Mouse (Mus musculus) stomach, embryonic 15.5 days (tissue): ENCODE data around the gene Prkcsh. TPM values are rescaled to one million over a fixed set of nuclear protein-coding genes. Genes with fewer than 3 reads are reported as not detected.

Experiments
- ATAC-seq: fragments of 200-750 bp; cut with Nextera tagmentation; 2 replicates; pipeline ENCODE4 v1.8.0; 2017; ENCODE audit warnings: low read depth, moderate number of reproducible peaks, moderate TSS enrichment; ENCODE audit not compliant: insufficient read depth, low FRiP score
- H3K27ac ChIP-seq: fragments of 300-500 bp; sonication (generic); 2 replicates; pipeline ENCODE4 v1.5.1; 2015; ENCODE audit warnings: mild to moderate bottlenecking, inconsistent platforms
- H3K27me3 ChIP-seq: fragments of 300-500 bp; sonication (generic); replicated peaks from 2 replicates; pipeline ENCODE4 v1.6.1; 2015; ENCODE audit warnings: inconsistent platforms
- H3K36me3 ChIP-seq: fragments of 300-500 bp; sonication (generic); 2 replicates; pipeline ENCODE4 v1.6.1; 2015; ENCODE audit warnings: inconsistent platforms
- H3K4me1 ChIP-seq: fragments of 300-500 bp; sonication (generic); 2 replicates; pipeline ENCODE4 v1.6.1; 2015; ENCODE audit warnings: inconsistent platforms
- H3K4me2 ChIP-seq: fragments of 300-500 bp; sonication (generic); 2 replicates; pipeline ENCODE4 v1.6.1; 2015; ENCODE audit warnings: mild to moderate bottlenecking, inconsistent platforms
- H3K4me3 ChIP-seq: fragments of 300-500 bp; sonication (generic); replicated peaks from 2 replicates; pipeline ENCODE4 v1.5.1; 2015; ENCODE audit warnings: inconsistent platforms
- H3K9ac ChIP-seq: fragments of 300-500 bp; sonication (generic); 2 replicates; pipeline ENCODE4 v1.6.1; 2015; ENCODE audit warnings: inconsistent platforms
- H3K9me3 ChIP-seq: fragments of 300-500 bp; sonication (generic); 2 replicates; pipeline ENCODE4 v1.6.1; 2016; ENCODE audit warnings: inconsistent platforms
- WGBS: fragments of 180-500 bp; shearing (Covaris S2); methylation state at CpG from one replicate; pipeline ENCODE4 v1.1.7; 2015; 5-methylcytosine and 5-hydroxymethylcytosine counted together
- polyA plus RNA-seq: library from polyadenylated mRNA; unstranded; fragments of >200 nt; fragmentation: Nextera tagmentation; extraction: Ambion mirVana; gene quantifications from 2 replicates; pipeline ENCODE4 v1.2.1, GENCODE M21; 2015

The Prkcsh gene
- polyA plus RNA-seq, 1 experiment from 2014 or later = 105 TPM

GRCm38 (mm10) chr9:22054411-22055076, 51.9 kb downstream of the Prkcsh start:
- Histone ChIP-seq H3K4me3 (no peak overlapping the region), H3K9ac (no peak overlapping the region), H3K27me3 (peaks cover 46% of the 10 kb centered on the region), H3K27ac (no peak overlapping the region), H3K9me3 (no peaks in the 10 kb centered on the region), H3K4me1 (peaks cover 23% of the 10 kb centered on the region), H3K4me2 (peak overlapping the region; percentile 39), H3K36me3 (peaks cover 15% of the 10 kb centered on the region)
- no peak for ATAC-seq
- WGBS = 3% methylated on average over 32 of the region's 32 CpGs

GRCm38 (mm10) chr9:22055713-22056112, 53.1 kb downstream of the Prkcsh start:
- Histone ChIP-seq H3K27ac (no peak overlapping the region), H3K4me2 (no peak overlapping the region), H3K36me3 (peaks cover 19% of the 10 kb centered on the region), H3K27me3 (peaks cover 35% of the 10 kb centered on the region), H3K4me3 (no peak overlapping the region), H3K9me3 (no peaks in the 10 kb centered on the region), H3K4me1 (peaks cover 17% of the 10 kb centered on the region), H3K9ac (no peak overlapping the region)
- no peak for ATAC-seq
- WGBS = 27% methylated on average over 29 of the region's 29 CpGs

- Histone ChIP-seq H3K4me3 (no peak overlapping the region), H3K27ac (no peak overlapping the region), H3K9ac (no peak overlapping the region), H3K9me3 (no peaks in the 10 kb centered on the region), H3K4me2 (no peak overlapping the region), H3K36me3 (peaks cover 25% of the 10 kb centered on the region), H3K4me1 (peaks cover 10% of the 10 kb centered on the region), H3K27me3 (peaks cover 28% of the 10 kb centered on the region)
- ATAC-seq = no peak; the same call in 1 of the 2 replicates
- 65% methylated on average over 9 of the region's 9 CpGs for WGBS
Observed at GRCm38 (mm10) chr9:22056303-22056910, 53.8 kb downstream of the Prkcsh start.

GRCm38 (mm10) chr9:22057031-22057517, 54.5 kb downstream of the Prkcsh start:
- H3K36me3 ChIP-seq = peaks cover 30% of the 10 kb centered on the region
- 89% methylated on average over 9 of the region's 9 CpGs for WGBS
- ATAC-seq = no peak
- H3K9ac ChIP-seq = no peak overlapping the region
- H3K4me3 ChIP-seq = no peak overlapping the region
- H3K9me3 ChIP-seq = no peaks in the 10 kb centered on the region
- peaks cover 4% of the 10 kb centered on the region for H3K4me1 ChIP-seq
- no peak overlapping the region for H3K4me2 ChIP-seq
- peaks cover 21% of the 10 kb centered on the region for H3K27me3 ChIP-seq
- no peak overlapping the region for H3K27ac ChIP-seq

DNA sequence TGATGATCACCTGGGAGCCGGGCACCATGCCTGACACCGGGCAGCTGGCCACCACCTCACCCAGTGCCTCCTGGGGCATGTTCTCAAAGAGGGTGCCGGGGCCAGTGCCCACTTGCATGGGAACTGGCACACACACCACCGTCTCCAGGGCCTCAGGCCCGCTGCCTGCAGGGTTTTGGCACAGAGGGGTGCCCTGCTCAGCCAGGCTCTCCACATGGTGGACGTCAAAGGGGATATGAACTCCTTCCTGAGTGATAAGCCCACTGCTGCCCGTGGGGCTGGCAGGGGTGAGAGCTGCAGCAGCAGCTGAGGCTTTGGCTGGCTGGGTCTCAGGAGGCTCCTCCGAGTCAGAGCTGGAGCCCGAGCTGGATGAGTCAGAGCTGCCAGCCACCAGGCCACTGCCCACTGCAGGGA, 55.4 kb downstream of the Prkcsh start:
- no peak overlapping the region for H3K4me2 ChIP-seq
- no peak overlapping the region for H3K4me3 ChIP-seq
- H3K36me3 ChIP-seq = peaks cover 34% of the 10 kb centered on the region
- no peak overlapping the region for H3K9ac ChIP-seq
- H3K4me1 ChIP-seq = peaks cover 4% of the 10 kb centered on the region
- H3K27me3 ChIP-seq = peaks cover 12% of the 10 kb centered on the region
- 87% methylated on average over 9 of the region's 9 CpGs for WGBS
- no peaks in the 10 kb centered on the region for H3K9me3 ChIP-seq
- ATAC-seq = no peak
- no peak overlapping the region for H3K27ac ChIP-seq

DNA sequence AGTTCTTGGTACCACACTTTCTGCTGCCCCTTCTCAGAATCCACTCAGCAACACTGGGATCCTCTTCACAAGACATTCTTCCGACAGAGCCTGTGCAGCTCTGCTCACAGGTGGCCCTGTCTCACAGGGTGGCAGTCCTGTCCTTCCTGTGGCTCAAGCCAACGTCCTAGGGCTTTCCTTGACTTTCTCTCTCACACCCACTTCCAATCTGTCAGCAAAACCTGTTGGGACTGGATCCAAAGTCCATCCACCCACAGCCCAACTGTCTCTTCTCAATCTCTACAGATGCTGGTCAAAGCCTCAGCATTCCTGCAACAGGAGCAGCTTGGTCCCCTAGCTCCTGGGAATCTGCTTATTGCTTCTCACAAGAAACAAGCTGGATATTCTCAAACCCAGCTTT, 58.7 kb downstream of the Prkcsh start:
- Histone ChIP-seq H3K4me3 (no peak overlapping the region), H3K36me3 (peaks cover 55% of the 10 kb centered on the region), H3K4me1 (no peaks in the 10 kb centered on the region), H3K27me3 (no peaks in the 10 kb centered on the region), H3K4me2 (no peak overlapping the region), H3K9ac (no peak overlapping the region), H3K27ac (no peak overlapping the region), H3K9me3 (no peaks in the 10 kb centered on the region)
- WGBS = 85% methylated on average over 2 of the region's 2 CpGs
- no peak for ATAC-seq

Other genes starting within 250 kb of the Prkcsh start
- gene Spc24, start 242.5 kb upstream of the Prkcsh start, polyA plus RNA-seq = 110 and 119 TPM in 2 replicates
- gene Kank2, start 204.1 kb upstream of the Prkcsh start, polyA plus RNA-seq = 21.1 and 22.7 TPM in 2 replicates
- 5.9 and 8.1 TPM in 2 replicates for gene Angptl8, start 167.3 kb upstream of the Prkcsh start, polyA plus RNA-seq
- gene Dock6, start 150.2 kb upstream of the Prkcsh start, polyA plus RNA-seq = 41.8 and 44.7 TPM in 2 replicates
- gene Rab3d, start 84.6 kb upstream of the Prkcsh start, polyA plus RNA-seq = 72.0 and 75.8 TPM in 2 replicates
- 4.4 and 5.2 TPM in 2 replicates for gene Ccdc159, start 75.3 kb upstream of the Prkcsh start, polyA plus RNA-seq
- gene Tmem205, start 75.2 kb upstream of the Prkcsh start, polyA plus RNA-seq = 70.7 and 74.5 TPM in 2 replicates
- 7.9 and 8.1 TPM in 2 replicates for gene Plppr2, start 65.8 kb upstream of the Prkcsh start, polyA plus RNA-seq
- 6.2 and 6.6 TPM in 2 replicates for gene Swsap1, start 47.1 kb upstream of the Prkcsh start, polyA plus RNA-seq
- gene Epor, start 39.3 kb upstream of the Prkcsh start, polyA plus RNA-seq = 8.5 and 14.7 TPM in 2 replicates
- gene Rgl3, start 13.4 kb upstream of the Prkcsh start, polyA plus RNA-seq = 5.0 TPM in 2 replicates
- 0.32 and 0.45 TPM in 2 replicates for gene Ccdc151, start 172 bp upstream of the Prkcsh start, polyA plus RNA-seq
- 2.8 TPM in 2 replicates for gene Elavl3, start 49.2 kb downstream of the Prkcsh start, polyA plus RNA-seq
- gene Gm49318, start 68.5 kb downstream of the Prkcsh start, polyA plus RNA-seq = not detected in 2 replicates
- gene Zfp653, start 68.6 kb downstream of the Prkcsh start, polyA plus RNA-seq = 12.6 and 14.1 TPM in 2 replicates
- 40.4 and 42.8 TPM in 2 replicates for gene Ecsit, start 82.6 kb downstream of the Prkcsh start, polyA plus RNA-seq
- 403 and 444 TPM in 2 replicates for gene Cnn1, start 96.4 kb downstream of the Prkcsh start, polyA plus RNA-seq
- gene Elof1, start 114.4 kb downstream of the Prkcsh start, polyA plus RNA-seq = 163 and 165 TPM in 2 replicates
- gene Acp5, start 132.9 kb downstream of the Prkcsh start, polyA plus RNA-seq = 29.4 and 38.3 TPM in 2 replicates
- gene Pigyl, start 154.0 kb downstream of the Prkcsh start, polyA plus RNA-seq = 88.6 and 97.2 TPM in 2 replicates
- 1.7 and 1.9 TPM in 2 replicates for gene Zfp872, start 185.3 kb downstream of the Prkcsh start, polyA plus RNA-seq
- gene Zfp809, start 222.9 kb downstream of the Prkcsh start, polyA plus RNA-seq = 31.1 and 33.5 TPM in 2 replicates